ENCODE assay signal across 20 mouse cellular contexts in genomic region chr11:110482649-110483048, GRCm38 (mm10).
DNase-seq lines count a peak whose midpoint lies in the region; ATAC-seq lines count a peak whose summit lies in the region.
"Had no signal": no experiment of that assay in that cellular context is flagged by ENCODE, and none has a peak within 500 bp of the region (broad histone marks: within the 10 kb centered on the region; RNA-seq: fewer than 3 reads in every experiment).

No protein-coding gene starts in this region.

- peaks cover 24% of the 10 kb centered on the region for H3K4me1 ChIP-seq in heart, embryonic 10.5 days
- peaks cover 23% of the 10 kb centered on the region for H3K4me1 ChIP-seq in limb, embryonic 11.5 days (ENCODE audit: control insufficient read depth, insufficient read depth, low read length)
- peaks cover 37% of the 10 kb centered on the region for H3K4me1 ChIP-seq in limb, embryonic 10.5 days
- H3K4me1 ChIP-seq in limb, embryonic 13.5 days = peaks cover 49% of the 10 kb centered on the region

- peak; percentile 20 for DNase-seq in heart, embryonic 10.5 days (ENCODE audit: low spot score)
- no peak for DNase-seq in heart, postnatal 10 days
- no peak for DNase-seq in limb, embryonic 11.5 days (ENCODE audit: low spot score)
- DNase-seq in limb, embryonic 10.5 days (ENCODE audit: low spot score) = no peak
- peak; percentile 14 for DNase-seq in forelimb bud, embryonic 11.5 days (ENCODE audit: low read depth, low spot score)
- DNase-seq in spleen, adult 18-20 months = no peak
- DNase-seq: adrenal gland, adult 8-10 months; adrenal gland, postnatal 25 days; cerebellum, adult 11-12 months; gastrocnemius, postnatal 25 days had no signal

- no peak overlapping the region for H3K27ac ChIP-seq in heart, embryonic 10.5 days
- no peak overlapping the region for H3K27ac ChIP-seq in limb, embryonic 11.5 days (replicated peaks; ENCODE audit: low read depth, low read length)
- no peak overlapping the region for H3K27ac ChIP-seq in limb, embryonic 10.5 days
- peak overlapping the region; percentile 28; the same call in 1 of the 2 replicates for H3K27ac ChIP-seq in limb, embryonic 13.5 days
- H3K27ac ChIP-seq: embryonic facial prominence, embryonic 10.5 days; embryonic facial prominence, embryonic 13.5 days; forebrain, embryonic 12.5 days; forebrain, embryonic 15.5 days; heart, embryonic 13.5 days; hindbrain, embryonic 12.5 days; hindbrain, embryonic 15.5 days had no signal

- H3K36me3 ChIP-seq in heart, embryonic 10.5 days = peaks cover 3% of the 10 kb centered on the region; the same call in 1 of the 2 replicates
- no peaks in the 10 kb centered on the region for H3K36me3 ChIP-seq in limb, embryonic 11.5 days (ENCODE audit: control insufficient read depth, insufficient read depth, low read length)
- peaks cover 34% of the 10 kb centered on the region for H3K36me3 ChIP-seq in limb, embryonic 10.5 days
- peaks cover 10% of the 10 kb centered on the region for H3K36me3 ChIP-seq in limb, embryonic 13.5 days
- H3K36me3 ChIP-seq: forebrain, embryonic 12.5 days; hindbrain, embryonic 12.5 days; hindbrain, embryonic 15.5 days had no signal

- H3K9me3 ChIP-seq in heart, embryonic 10.5 days = no peaks in the 10 kb centered on the region
- no peaks in the 10 kb centered on the region for H3K9me3 ChIP-seq in limb, embryonic 11.5 days (ENCODE audit: control insufficient read depth, low read length)
- H3K9me3 ChIP-seq in limb, embryonic 10.5 days (replicated peaks) = no peaks in the 10 kb centered on the region
- H3K9me3 ChIP-seq in limb, embryonic 13.5 days = 0 out of 2 replicates have a peak, but pooled peaks cover 4% of the 10 kb centered on the region
- H3K9me3 ChIP-seq: embryonic facial prominence, embryonic 10.5 days; embryonic facial prominence, embryonic 13.5 days; forebrain, embryonic 12.5 days; forebrain, embryonic 15.5 days; heart, embryonic 13.5 days; hindbrain, embryonic 12.5 days; hindbrain, embryonic 15.5 days had no signal

- peaks cover 5% of the 10 kb centered on the region; the same call in 1 of the 2 replicates for H3K27me3 ChIP-seq in heart, embryonic 10.5 days (ENCODE audit: insufficient read depth, poor library complexity, severe bottlenecking)
- no peaks in the 10 kb centered on the region for H3K27me3 ChIP-seq in limb, embryonic 11.5 days (ENCODE audit: control insufficient read depth, insufficient read depth, low read length)
- no peaks in the 10 kb centered on the region for H3K27me3 ChIP-seq in limb, embryonic 10.5 days (ENCODE audit: low read depth, poor library complexity, severe bottlenecking)
- no peaks in the 10 kb centered on the region for H3K27me3 ChIP-seq in limb, embryonic 13.5 days
- H3K27me3 ChIP-seq: embryonic facial prominence, embryonic 13.5 days; forebrain, embryonic 15.5 days; heart, embryonic 13.5 days; hindbrain, embryonic 15.5 days had no signal

- ATAC-seq in limb, embryonic 11.5 days (ENCODE audit: insufficient number of reproducible peaks, low FRiP score, low TSS enrichment, low read depth) = peak; percentile 67
- peak; percentile 76 for ATAC-seq in limb, embryonic 13.5 days (ENCODE audit: low FRiP score, low read depth)
- no peak for ATAC-seq in granulocyte monocyte progenitor cell, adult 5-6 weeks (replicated peaks; ENCODE audit: poor library complexity, severe bottlenecking)
- ATAC-seq: forebrain, embryonic 15.5 days had no signal

- H3K9ac ChIP-seq in limb, embryonic 11.5 days (ENCODE audit: low read length) = no peak overlapping the region
- H3K9ac ChIP-seq in limb, embryonic 13.5 days = no peak overlapping the region
- H3K9ac ChIP-seq: embryonic facial prominence, embryonic 13.5 days; forebrain, embryonic 12.5 days; forebrain, embryonic 15.5 days; heart, embryonic 13.5 days; hindbrain, embryonic 12.5 days; hindbrain, embryonic 15.5 days had no signal

- intact Hi-C loops in heart, postnatal 10 days (cut with DNase I) = loop anchor here (2.0 to 5.0 kb wide), 2 partner anchors 100 to 118 kb away; no protein-coding TSS in a partner anchor

- no peak overlapping the region for H3K4me2 ChIP-seq in limb, embryonic 11.5 days (ENCODE audit: low read depth, severe bottlenecking)
- no peak overlapping the region for H3K4me2 ChIP-seq in limb, embryonic 13.5 days (replicated peaks)
- H3K4me2 ChIP-seq: embryonic facial prominence, embryonic 13.5 days; forebrain, embryonic 12.5 days; forebrain, embryonic 15.5 days; heart, embryonic 13.5 days; hindbrain, embryonic 12.5 days; hindbrain, embryonic 15.5 days had no signal

- WGBS in heart, embryonic 10.5 days = 85% methylated on average over 4 of the region's 4 CpGs
- 52% methylated on average over 4 of the region's 4 CpGs for whole genome bisulfite sequencing in limb, embryonic 11.5 days
- 79% methylated on average over 4 of the region's 4 CpGs for WGBS in limb, embryonic 10.5 days
- 42% methylated on average over 4 of the region's 4 CpGs for WGBS in limb, embryonic 13.5 days

- H3K4me3 ChIP-seq in heart, embryonic 10.5 days = no peak overlapping the region
- no peak overlapping the region for H3K4me3 ChIP-seq in limb, embryonic 11.5 days (ENCODE audit: low read depth, low read length)
- H3K4me3 ChIP-seq in limb, embryonic 10.5 days = no peak overlapping the region
- no peak overlapping the region for H3K4me3 ChIP-seq in limb, embryonic 13.5 days
- H3K4me3 ChIP-seq: embryonic facial prominence, embryonic 10.5 days; embryonic facial prominence, embryonic 13.5 days; erythroblast, embryonic 14.5 days; forebrain, embryonic 12.5 days; forebrain, embryonic 15.5 days; heart, embryonic 13.5 days; hindbrain, embryonic 12.5 days; hindbrain, embryonic 15.5 days had no signal

Comparison
In these comparisons a context has a peak if more than half of its experiments do, and no peak if none do; other contexts are left out.
1. DNase-seq: peak in heart, embryonic 10.5 days (single experiment) and forelimb bud, embryonic 11.5 days (single experiment); none in heart, postnatal 10 days (0 of 2), limb, embryonic 11.5 days (single experiment), limb, embryonic 10.5 days (single experiment) and spleen, adult 18-20 months (0 of 2).